Mouse (Mus musculus): ENCODE measurements at regions not wholly inside any gene's neighbourhood (a gene's known extent, or its start where the extent isn't known, plus 50 kb on each side); places are given as distances from the start of the nearest gene placed in this dataset.
"Not testable (repeated sequence)": the region's sequence is repeated elsewhere in the genome, so short reads cannot be mapped to it uniquely, and the experiment has no call there.

DNA sequence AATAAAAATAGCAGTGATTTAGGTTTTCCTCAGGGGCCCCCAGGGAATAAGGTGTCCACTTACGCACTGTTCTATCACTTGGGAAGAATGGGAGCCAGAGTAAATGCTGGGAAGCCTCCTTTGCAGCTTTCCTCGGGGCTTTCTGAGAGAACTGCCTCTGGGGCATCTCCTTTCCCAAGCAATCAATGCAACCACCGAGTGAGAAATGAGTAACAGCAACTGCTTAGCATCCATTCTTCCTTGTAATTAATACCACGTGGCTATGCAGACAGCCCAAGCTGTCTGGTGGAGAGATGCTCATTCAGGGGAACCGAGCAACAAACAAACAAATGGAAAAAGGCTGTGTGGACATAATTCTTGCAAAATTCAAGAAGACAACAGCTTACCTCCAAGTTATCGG is 117.9 kb upstream of the Camk1g start:
- Histone ChIP-seq H3K27ac (replicated peaks) (peak overlapping the region; percentile 49), H3K36me3 (no peaks in the 10 kb centered on the region), H3K4me2 (no peak overlapping the region), H3K27me3 (replicated peaks) (no peaks in the 10 kb centered on the region), H3K4me3 (replicated peaks) (no peak overlapping the region), H3K9me3 (replicated peaks) (no peaks in the 10 kb centered on the region), H3K4me1 (peaks cover 46% of the 10 kb centered on the region), H3K9ac (replicated peaks) (no peak overlapping the region)
- ATAC-seq (ENCODE audit: low FRiP score): peak; percentile 54
- 24% methylated on average over 6 of the region's 6 CpGs for WGBS

DNA sequence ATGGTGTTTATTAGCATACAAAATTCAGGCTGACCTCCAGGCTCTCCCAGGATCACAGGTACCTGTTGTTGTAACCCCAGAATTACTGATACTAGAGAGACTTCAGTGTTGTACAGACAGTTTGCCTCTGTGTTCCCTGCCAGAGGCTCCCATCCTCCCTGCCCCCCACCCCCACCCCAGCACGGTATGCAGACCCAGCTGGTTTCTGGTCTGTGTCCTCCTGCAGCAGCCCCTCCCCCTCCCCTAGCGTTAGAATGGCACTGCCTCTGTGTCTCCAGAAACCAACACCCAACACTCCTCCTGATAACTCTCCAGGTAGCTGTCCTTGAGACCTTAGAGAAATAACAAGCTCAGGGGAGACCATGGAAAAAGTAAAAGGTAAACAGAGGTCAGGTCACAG is 116.6 kb upstream of the Camk1g start:
- peaks cover 46% of the 10 kb centered on the region for H3K4me1 ChIP-seq
- not testable (repeated sequence) for H3K36me3 ChIP-seq; H3K4me3 ChIP-seq (replicated peaks); H3K27ac ChIP-seq (replicated peaks); H3K9me3 ChIP-seq (replicated peaks); H3K9ac ChIP-seq (replicated peaks); H3K4me2 ChIP-seq; H3K27me3 ChIP-seq (replicated peaks); ATAC-seq (ENCODE audit: low FRiP score)
- WGBS: 0% methylated on average over 2 of the region's 2 CpGs

DNA sequence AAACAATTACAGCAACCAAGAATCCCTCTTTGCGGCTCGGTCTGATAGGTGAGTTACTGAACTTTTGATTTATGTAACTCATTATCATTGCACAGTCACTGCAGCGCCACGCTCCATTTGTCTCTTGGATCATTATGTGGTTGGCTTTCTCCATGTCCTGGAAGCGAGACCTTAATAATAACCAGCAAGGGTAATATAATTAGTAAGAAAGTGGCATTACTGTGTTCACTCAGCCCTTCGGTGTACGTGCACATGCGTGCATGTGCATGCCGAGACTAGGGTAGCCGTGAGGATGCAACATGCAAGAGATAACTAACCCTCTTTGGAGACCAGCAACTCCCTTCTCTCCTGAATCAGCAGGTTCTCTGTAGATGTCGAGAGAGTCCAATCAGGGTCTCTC is 114.9 kb upstream of the Camk1g start:
- 35% methylated on average over 11 of the region's 11 CpGs for WGBS
- peak; percentile 56; the same call in 1 of the 2 replicates for ATAC-seq (ENCODE audit: low FRiP score)
- Histone ChIP-seq H3K4me1 (peaks cover 46% of the 10 kb centered on the region), H3K4me3 (replicated peaks) (no peak overlapping the region), H3K9ac (replicated peaks) (no peak overlapping the region), H3K27me3 (replicated peaks) (no peaks in the 10 kb centered on the region), H3K36me3 (no peaks in the 10 kb centered on the region), H3K4me2 (0 out of 2 replicates have a peak overlapping the region, but pooled peaks have one; percentile 11), H3K9me3 (replicated peaks) (no peaks in the 10 kb centered on the region), H3K27ac (replicated peaks) (peak overlapping the region; percentile 60; the same call in 1 of the 2 replicates)

DNA sequence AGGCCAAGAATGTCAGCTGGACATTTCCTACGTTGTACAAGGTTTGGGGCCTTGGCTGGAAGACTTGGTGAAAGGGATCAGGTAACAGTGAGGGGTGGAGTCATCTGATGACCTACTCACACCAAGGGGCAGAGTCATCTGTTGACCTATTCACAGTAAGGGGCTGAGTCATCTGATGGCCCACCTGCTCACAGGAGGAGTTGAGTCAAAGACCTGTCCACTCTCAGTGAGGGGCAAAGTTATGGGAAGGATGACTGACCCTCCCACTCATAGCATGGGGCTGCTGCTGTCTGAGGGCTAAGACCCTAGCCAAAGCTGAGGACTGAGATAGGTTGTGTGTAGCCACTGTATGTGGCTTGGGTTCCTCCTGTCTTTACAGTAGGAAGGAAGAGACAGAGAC is 107.2 kb upstream of the Camk1g start:
- Histone ChIP-seq H3K4me3 (replicated peaks) (no peak overlapping the region), H3K27ac (replicated peaks) (no peak overlapping the region), H3K36me3 (no peaks in the 10 kb centered on the region), H3K9ac (replicated peaks) (no peak overlapping the region), H3K4me2 (no peak overlapping the region), H3K27me3 (replicated peaks) (no peaks in the 10 kb centered on the region), H3K9me3 (replicated peaks) (no peaks in the 10 kb centered on the region), H3K4me1 (no peaks in the 10 kb centered on the region)
- no peak for ATAC-seq (ENCODE audit: low FRiP score)
- WGBS: 53% methylated on average over 1 of the region's 1 CpGs

GRCm38 (mm10) chr1:193476805-193477204 is 106.7 kb upstream of the Camk1g start:
- H3K9ac ChIP-seq (replicated peaks): no peak overlapping the region
- no peak overlapping the region for H3K27ac ChIP-seq (replicated peaks)
- no peak for ATAC-seq (ENCODE audit: low FRiP score)
- no peaks in the 10 kb centered on the region for H3K4me1 ChIP-seq
- 84% methylated on average over 7 of the region's 7 CpGs for WGBS
- H3K4me2 ChIP-seq: no peak overlapping the region
- H3K4me3 ChIP-seq (replicated peaks): no peak overlapping the region
- no peaks in the 10 kb centered on the region for H3K36me3 ChIP-seq
- no peaks in the 10 kb centered on the region for H3K9me3 ChIP-seq (replicated peaks)
- H3K27me3 ChIP-seq (replicated peaks): no peaks in the 10 kb centered on the region

GRCm38 (mm10) chr1:193466306-193466705 is 96.2 kb upstream of the Camk1g start:
- Histone ChIP-seq H3K4me1 (no peaks in the 10 kb centered on the region), H3K4me2 (no peak overlapping the region), H3K9ac (replicated peaks) (no peak overlapping the region), H3K9me3 (replicated peaks) (no peaks in the 10 kb centered on the region), H3K4me3 (replicated peaks) (no peak overlapping the region), H3K27me3 (replicated peaks) (no peaks in the 10 kb centered on the region), H3K36me3 (no peaks in the 10 kb centered on the region), H3K27ac (replicated peaks) (no peak overlapping the region)
- no peak for ATAC-seq (ENCODE audit: low FRiP score)

DNA sequence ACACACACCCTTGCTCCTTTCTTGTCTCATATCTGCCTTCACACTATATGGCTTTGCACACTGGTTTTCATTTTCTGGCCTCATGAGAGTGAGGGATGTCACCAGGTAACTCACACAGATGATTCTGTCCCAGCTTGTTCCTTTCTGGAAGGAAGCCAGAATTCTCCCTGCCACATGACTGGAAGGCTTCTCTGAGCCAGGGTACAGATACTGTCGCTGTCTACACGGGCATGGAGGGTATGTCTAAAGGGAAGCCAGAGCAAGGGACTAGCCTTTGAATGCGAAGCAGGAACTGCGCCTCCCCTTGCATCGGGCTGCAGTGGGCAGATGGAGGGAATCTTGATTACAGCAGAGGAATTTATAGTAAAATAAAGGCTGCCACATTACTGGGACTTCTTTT is 89.6 kb upstream of the Camk1g start:
- WGBS: 62% methylated on average over 5 of the region's 5 CpGs
- Histone ChIP-seq H3K4me2 (no peak overlapping the region), H3K9ac (replicated peaks) (no peak overlapping the region), H3K4me3 (replicated peaks) (no peak overlapping the region), H3K36me3 (no peaks in the 10 kb centered on the region), H3K27me3 (replicated peaks) (no peaks in the 10 kb centered on the region), H3K9me3 (replicated peaks) (no peaks in the 10 kb centered on the region), H3K4me1 (peaks cover 3% of the 10 kb centered on the region; the same call in 1 of the 2 replicates), H3K27ac (replicated peaks) (no peak overlapping the region)
- no peak for ATAC-seq (ENCODE audit: low FRiP score)

DNA sequence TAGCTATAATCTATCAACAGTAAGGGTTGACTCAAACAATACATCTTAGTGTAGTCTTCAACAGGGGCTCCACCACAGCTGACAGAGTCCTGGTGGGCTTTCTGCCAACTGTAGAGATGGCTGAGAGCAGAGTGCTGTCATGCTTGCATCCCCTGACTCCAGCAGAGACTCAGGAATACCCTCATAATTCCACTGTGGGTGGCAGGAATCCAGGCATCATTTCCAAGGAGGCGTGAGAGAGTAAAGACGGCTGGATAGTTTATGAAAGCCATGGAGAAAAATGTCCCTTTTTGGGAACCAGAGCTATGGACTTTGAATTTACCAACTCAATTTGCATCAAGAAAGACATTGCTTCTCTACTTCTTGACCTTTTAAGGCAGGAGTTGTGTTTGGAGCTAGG is 87.8 kb upstream of the Camk1g start:
- ATAC-seq (ENCODE audit: low FRiP score): no peak
- Histone ChIP-seq H3K9ac (replicated peaks) (no peak overlapping the region), H3K4me2 (no peak overlapping the region), H3K4me1 (peaks cover 3% of the 10 kb centered on the region; the same call in 1 of the 2 replicates), H3K27ac (replicated peaks) (no peak overlapping the region), H3K27me3 (replicated peaks) (no peaks in the 10 kb centered on the region), H3K36me3 (no peaks in the 10 kb centered on the region), H3K4me3 (replicated peaks) (no peak overlapping the region), H3K9me3 (replicated peaks) (no peaks in the 10 kb centered on the region)
- WGBS: 68% methylated on average over 2 of the region's 2 CpGs

- H3K4me3 ChIP-seq (replicated peaks): no peak overlapping the region
- WGBS: 64% methylated on average over 2 of the region's 2 CpGs
- H3K27me3 ChIP-seq (replicated peaks): no peaks in the 10 kb centered on the region
- no peak for ATAC-seq (ENCODE audit: low FRiP score)
- H3K9me3 ChIP-seq (replicated peaks): no peaks in the 10 kb centered on the region
- no peaks in the 10 kb centered on the region for H3K36me3 ChIP-seq
- H3K9ac ChIP-seq (replicated peaks): no peak overlapping the region
- H3K4me1 ChIP-seq: peaks cover 20% of the 10 kb centered on the region
- no peak overlapping the region for H3K27ac ChIP-seq (replicated peaks)
- no peak overlapping the region for H3K4me2 ChIP-seq
These were observed 83.6 kb upstream of the Camk1g start for GRCm38 (mm10) chr1:193453654-193454053.

GRCm38 (mm10) chr1:193451471-193452135 is 81.5 kb upstream of the Camk1g start:
- Histone ChIP-seq H3K27me3 (replicated peaks) (no peaks in the 10 kb centered on the region), H3K9me3 (replicated peaks) (no peaks in the 10 kb centered on the region), H3K4me2 (no peak overlapping the region), H3K4me3 (replicated peaks) (no peak overlapping the region), H3K4me1 (peaks cover 20% of the 10 kb centered on the region), H3K36me3 (no peaks in the 10 kb centered on the region), H3K9ac (replicated peaks) (no peak overlapping the region), H3K27ac (replicated peaks) (no peak overlapping the region)
- no peak for ATAC-seq (ENCODE audit: low FRiP score)
- 71% methylated on average over 4 of the region's 4 CpGs for WGBS

- Histone ChIP-seq H3K4me3 (replicated peaks) (no peak overlapping the region), H3K9me3 (replicated peaks) (no peaks in the 10 kb centered on the region), H3K9ac (replicated peaks) (no peak overlapping the region), H3K27ac (replicated peaks) (no peak overlapping the region), H3K4me2 (no peak overlapping the region), H3K36me3 (no peaks in the 10 kb centered on the region), H3K4me1 (peaks cover 20% of the 10 kb centered on the region), H3K27me3 (replicated peaks) (no peaks in the 10 kb centered on the region)
- 32% methylated on average over 3 of the region's 3 CpGs for WGBS
- no peak for ATAC-seq (ENCODE audit: low FRiP score)
These were observed 80.7 kb upstream of the Camk1g start for GRCm38 (mm10) chr1:193450814-193451213.

DNA sequence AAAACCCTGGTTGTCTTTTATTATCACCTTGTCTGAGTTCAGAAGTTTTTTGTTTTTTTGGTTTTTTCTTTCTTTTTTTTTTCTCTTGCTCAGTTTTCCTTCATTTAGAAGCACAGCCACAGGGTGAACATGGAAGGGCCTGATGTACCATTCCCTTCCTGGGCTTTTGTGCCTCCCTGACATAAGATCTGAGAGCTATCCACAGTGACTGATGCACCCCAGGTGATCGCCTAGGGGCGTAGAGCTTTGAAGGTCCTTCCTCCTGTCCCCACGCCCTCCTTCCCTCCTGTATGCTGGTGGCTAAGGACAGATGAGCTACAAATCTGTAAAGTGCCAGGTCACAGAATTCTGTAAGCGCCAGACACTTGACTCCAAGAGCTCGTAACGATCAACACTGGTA is 80.1 kb upstream of the Camk1g start:
- no peak overlapping the region for H3K4me3 ChIP-seq (replicated peaks)
- H3K27me3 ChIP-seq (replicated peaks): no peaks in the 10 kb centered on the region
- ATAC-seq (ENCODE audit: low FRiP score): no peak
- 45% methylated on average over 6 of the region's 6 CpGs for WGBS
- no peaks in the 10 kb centered on the region for H3K9me3 ChIP-seq (replicated peaks)
- H3K27ac ChIP-seq (replicated peaks): peak overlapping the region; percentile 79; the same call in 1 of the 2 replicates
- H3K36me3 ChIP-seq: no peaks in the 10 kb centered on the region
- no peak overlapping the region for H3K4me2 ChIP-seq
- peaks cover 20% of the 10 kb centered on the region for H3K4me1 ChIP-seq
- H3K9ac ChIP-seq (replicated peaks): no peak overlapping the region
